In genomic region chr19:36637948-36638587, GRCm38 (mm10) we compare ENCODE assay signal across 19 mouse cellular contexts.
DNase-seq lines count a peak whose midpoint lies in the region; ATAC-seq and TF ChIP-seq lines count a peak whose summit lies in the region.
"Had no signal": no experiment of that assay in that cellular context is flagged by ENCODE, and none has a peak within 500 bp of the region (broad histone marks: within the 10 kb centered on the region; RNA-seq: fewer than 3 reads in every experiment).

No protein-coding gene starts in this region.

- peak; percentile 25 for DNase-seq in kidney, adult 2 months
- DNase-seq in kidney, adult 18-20 months = no peak
- DNase-seq in midbrain, embryonic 11.5 days (ENCODE audit: low spot score, missing footprints) = peak; percentile 90
- DNase-seq in midbrain, postnatal 0 days (ENCODE audit: low spot score) = no peak
- DNase-seq in yolk sac, embryonic 10.5 days (ENCODE audit: low spot score) = peak; percentile 52
- no peak for DNase-seq in heart, postnatal 36 days
- DNase-seq: adrenal gland, adult 8-10 months; cerebellum, postnatal 14 days; kidney, postnatal 25 days; lung, postnatal 14 days; right cerebral cortex, postnatal 14 days; thymus, postnatal 4 days had no signal

- no peaks in the 10 kb centered on the region for H3K4me1 ChIP-seq in kidney, adult 2 months (ENCODE audit: control insufficient read depth, insufficient read depth, low read length)
- H3K4me1 ChIP-seq in midbrain, embryonic 11.5 days (ENCODE audit: control insufficient read depth, insufficient read depth, low read length) = peaks cover 2% of the 10 kb centered on the region; the same call in 1 of the 2 replicates
- H3K4me1 ChIP-seq in midbrain, postnatal 0 days (ENCODE audit: insufficient read depth, low read length) = no peaks in the 10 kb centered on the region
- no peaks in the 10 kb centered on the region; the same call in 1 of the 2 replicates for H3K4me1 ChIP-seq in liver, embryonic 16.5 days (ENCODE audit: control insufficient read depth, low read depth, low read length)
- no peaks in the 10 kb centered on the region for H3K4me1 ChIP-seq in heart, embryonic 11.5 days (ENCODE audit: control insufficient read depth, insufficient read depth, low read length)
- H3K4me1 ChIP-seq: limb, embryonic 15.5 days had no signal

- H3K9ac ChIP-seq in midbrain, embryonic 11.5 days (ENCODE audit: low read length) = no peak overlapping the region
- no peak overlapping the region for H3K9ac ChIP-seq in midbrain, postnatal 0 days (replicated peaks; ENCODE audit: low read length, poor library complexity, severe bottlenecking)
- no peak overlapping the region for H3K9ac ChIP-seq in liver, embryonic 16.5 days (ENCODE audit: low read depth, low read length)
- H3K9ac ChIP-seq in heart, embryonic 11.5 days (ENCODE audit: low read depth, low read length) = no peak overlapping the region
- H3K9ac ChIP-seq: heart, embryonic 15.5 days; limb, embryonic 15.5 days had no signal

- ATAC-seq in midbrain, embryonic 11.5 days (ENCODE audit: low FRiP score) = peak; percentile 73
- ATAC-seq in midbrain, postnatal 0 days (ENCODE audit: low FRiP score) = no peak
- peak; percentile 63; the same call in 1 of the 2 replicates for ATAC-seq in liver, embryonic 16.5 days (ENCODE audit: low read depth)
- no peak for ATAC-seq in heart, embryonic 11.5 days (replicated peaks; ENCODE audit: insufficient number of reproducible peaks, low FRiP score, low TSS enrichment)
- ATAC-seq: forebrain, embryonic 14.5 days had no signal

- no peak for TF ChIP-seq CTCF in kidney, adult 2 months (conservative IDR thresholded peaks at IDR 0.05; ENCODE audit: insufficient read depth, insufficient read length, low read depth, low read length)
- TF ChIP-seq CTCF in midbrain, postnatal 0 days (IDR thresholded peaks at IDR 0.05) = no peak

- H3K27ac ChIP-seq in kidney, adult 2 months (ENCODE audit: insufficient read depth, low read depth, low read length) = no peak overlapping the region
- H3K27ac ChIP-seq in midbrain, embryonic 11.5 days (ENCODE audit: low read depth, low read length) = no peak overlapping the region
- H3K27ac ChIP-seq in midbrain, postnatal 0 days (ENCODE audit: low read depth, low read length) = no peak overlapping the region
- no peak overlapping the region for H3K27ac ChIP-seq in liver, embryonic 16.5 days (ENCODE audit: low read length)
- H3K27ac ChIP-seq in heart, embryonic 11.5 days (ENCODE audit: low read depth, low read length) = no peak overlapping the region
- H3K27ac ChIP-seq: heart, embryonic 15.5 days; hindbrain, embryonic 10.5 days; limb, embryonic 15.5 days had no signal

- 66% methylated on average over 7 of the region's 7 CpGs for WGBS in kidney, adult 2 months
- WGBS in midbrain, embryonic 11.5 days = 66% methylated on average over 7 of the region's 7 CpGs
- WGBS in midbrain, postnatal 0 days = 47% methylated on average over 7 of the region's 7 CpGs
- 53% methylated on average over 7 of the region's 7 CpGs for WGBS in liver, embryonic 16.5 days (ENCODE audit: insufficient replicate concordance)
- 75% methylated on average over 7 of the region's 7 CpGs for WGBS in heart, embryonic 11.5 days (ENCODE audit: insufficient replicate concordance)

- H3K9me3 ChIP-seq in midbrain, embryonic 11.5 days (ENCODE audit: control insufficient read depth, low read length) = peaks cover 2% of the 10 kb centered on the region; the same call in 1 of the 2 replicates
- H3K9me3 ChIP-seq in midbrain, postnatal 0 days (ENCODE audit: low read length) = no peaks in the 10 kb centered on the region
- H3K9me3 ChIP-seq in liver, embryonic 16.5 days (replicated peaks; ENCODE audit: control insufficient read depth, low read length) = no peaks in the 10 kb centered on the region
- no peaks in the 10 kb centered on the region for H3K9me3 ChIP-seq in heart, embryonic 11.5 days (replicated peaks; ENCODE audit: control insufficient read depth, low read length)
- H3K9me3 ChIP-seq: heart, embryonic 15.5 days had no signal

- intact Hi-C loops in heart, postnatal 36 days (cut with DNase I) = no loop called here

- TF ChIP-seq POLR2A in kidney, adult 2 months (IDR thresholded peaks at IDR 0.05; ENCODE audit: low read depth, low read length) = no peak

- no peak overlapping the region for H3K4me2 ChIP-seq in midbrain, embryonic 11.5 days
- no peak overlapping the region for H3K4me2 ChIP-seq in midbrain, postnatal 0 days (ENCODE audit: low read depth, low read length, poor library complexity, severe bottlenecking)
- no peak overlapping the region for H3K4me2 ChIP-seq in liver, embryonic 16.5 days (ENCODE audit: low read depth, low read length)
- no peak overlapping the region for H3K4me2 ChIP-seq in heart, embryonic 11.5 days
- H3K4me2 ChIP-seq: heart, embryonic 15.5 days; limb, embryonic 15.5 days had no signal

- no peaks in the 10 kb centered on the region for H3K36me3 ChIP-seq in kidney, adult 2 months (ENCODE audit: control insufficient read depth, insufficient read depth, low read length)
- no peaks in the 10 kb centered on the region for H3K36me3 ChIP-seq in midbrain, embryonic 11.5 days (ENCODE audit: control insufficient read depth, insufficient read depth, low read length)
- no peaks in the 10 kb centered on the region for H3K36me3 ChIP-seq in midbrain, postnatal 0 days (ENCODE audit: insufficient read depth, low read length)
- no peaks in the 10 kb centered on the region for H3K36me3 ChIP-seq in liver, embryonic 16.5 days (ENCODE audit: control insufficient read depth, insufficient read depth)
- no peaks in the 10 kb centered on the region for H3K36me3 ChIP-seq in heart, embryonic 11.5 days (ENCODE audit: control insufficient read depth, insufficient read depth, low read length)
- H3K36me3 ChIP-seq: hindbrain, embryonic 10.5 days; limb, embryonic 15.5 days had no signal

- H3K27me3 ChIP-seq in kidney, adult 2 months (replicated peaks; ENCODE audit: control insufficient read depth, insufficient read depth, low read length) = no peaks in the 10 kb centered on the region
- H3K27me3 ChIP-seq in midbrain, embryonic 11.5 days (ENCODE audit: control insufficient read depth, insufficient read depth, low read length) = 0 out of 2 replicates have a peak, but pooled peaks cover 2% of the 10 kb centered on the region
- no peaks in the 10 kb centered on the region for H3K27me3 ChIP-seq in midbrain, postnatal 0 days (ENCODE audit: insufficient read depth, low read length)
- no peaks in the 10 kb centered on the region for H3K27me3 ChIP-seq in liver, embryonic 16.5 days (ENCODE audit: control insufficient read depth, insufficient read depth, low read depth, low read length)
- no peaks in the 10 kb centered on the region for H3K27me3 ChIP-seq in heart, embryonic 11.5 days (ENCODE audit: control insufficient read depth, insufficient read depth, low read length)
- H3K27me3 ChIP-seq: heart, embryonic 15.5 days; limb, embryonic 15.5 days had no signal

- H3K4me3 ChIP-seq in kidney, adult 2 months (ENCODE audit: insufficient read depth, low read depth, low read length) = no peak overlapping the region
- H3K4me3 ChIP-seq in midbrain, embryonic 11.5 days (ENCODE audit: low read depth, low read length) = no peak overlapping the region
- H3K4me3 ChIP-seq in midbrain, postnatal 0 days (ENCODE audit: low read depth, low read length) = no peak overlapping the region
- H3K4me3 ChIP-seq in liver, embryonic 16.5 days (ENCODE audit: low read depth, low read length) = no peak overlapping the region
- no peak overlapping the region for H3K4me3 ChIP-seq in heart, embryonic 11.5 days (ENCODE audit: low read depth, low read length)
- H3K4me3 ChIP-seq: erythroblast, embryonic 14.5 days; heart, embryonic 15.5 days; hindbrain, embryonic 10.5 days; limb, embryonic 15.5 days had no signal

Comparison
In these comparisons a context has a peak if more than half of its experiments do, and no peak if none do; other contexts are left out.
1. DNase-seq: peak in kidney, adult 2 months (single experiment), midbrain, embryonic 11.5 days (single experiment) and yolk sac, embryonic 10.5 days (single experiment); none in kidney, adult 18-20 months (single experiment), midbrain, postnatal 0 days (single experiment) and heart, postnatal 36 days (0 of 2).
2. ATAC-seq: peak in midbrain, embryonic 11.5 days (single experiment) and liver, embryonic 16.5 days (single experiment); none in midbrain, postnatal 0 days (single experiment) and heart, embryonic 11.5 days (single experiment).